Mouse (Mus musculus) lung, postnatal 4 days (tissue): ENCODE data around the gene Mpi.

Experiments used
- DNase-seq, 2 experiments: peaks; one replicate each; pipeline ENCODE4 v3.0.0; 2021

The Mpi gene

GRCm38 (mm10) chr9:57560861-57561710 is 8.5 kb upstream of the Mpi start, which contains the start of gene Scamp2:
Gene Scamp2, plus strand, starts transcription at chr9:57560943.
- peak; percentile 95 for DNase-seq

- DNase-seq = no peak
Observed at GRCm38 (mm10) chr9:57560263-57560662, 7.7 kb upstream of the Mpi start.

GRCm38 (mm10) chr9:57559568-57559967 is 7.0 kb upstream of the Mpi start:
- DNase-seq = no peak

DNA sequence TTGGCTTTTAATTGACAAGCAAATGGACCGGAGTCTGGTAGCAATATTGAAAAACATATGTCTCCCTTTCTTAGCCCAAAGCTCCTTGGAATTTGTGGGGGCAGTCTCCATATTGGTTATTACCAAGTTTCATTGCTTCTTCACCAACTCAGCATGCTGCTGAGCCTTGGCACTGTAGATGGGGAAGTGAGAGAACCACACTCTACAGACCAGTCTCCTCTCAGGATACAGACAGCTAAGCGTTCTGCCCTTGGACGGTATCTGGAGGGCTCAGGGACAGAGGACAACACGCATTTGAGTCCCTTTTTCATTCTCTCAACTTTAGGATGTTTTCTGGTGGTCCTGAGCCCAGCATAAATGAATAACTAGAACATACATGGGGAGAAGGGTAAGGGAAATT is 6.1 kb upstream of the Mpi start:
- no peak for DNase-seq

DNA sequence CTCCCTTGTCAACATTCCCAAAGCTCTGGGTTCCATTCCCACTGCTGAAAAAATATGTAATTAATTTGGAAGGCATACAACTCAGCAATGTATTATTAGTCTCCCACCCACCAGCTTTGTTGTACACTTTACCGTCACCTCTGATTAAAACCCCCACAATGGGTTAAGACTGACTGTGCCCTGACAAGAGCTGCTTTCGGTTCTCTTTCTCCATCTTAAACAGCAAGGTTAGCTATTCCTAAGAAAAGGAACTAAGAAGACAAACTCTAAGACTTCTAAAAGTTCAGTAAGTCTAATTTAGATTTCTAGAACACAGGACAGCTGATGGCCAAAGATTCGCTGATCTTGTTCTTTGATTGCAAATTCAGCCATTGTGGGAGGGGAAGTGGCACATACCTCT is 4.7 kb upstream of the Mpi start:
- no peak for DNase-seq

GRCm38 (mm10) chr9:57554753-57555152 is 2.2 kb upstream of the Mpi start:
- DNase-seq = no peak

GRCm38 (mm10) chr9:57553119-57553518 is 556 bp upstream of the Mpi start:
- no peak for DNase-seq

GRCm38 (mm10) chr9:57550126-57550862 is 2.3 kb downstream of the Mpi start:
- peak in 1 of 2 experiments; percentile 33 for DNase-seq

DNA sequence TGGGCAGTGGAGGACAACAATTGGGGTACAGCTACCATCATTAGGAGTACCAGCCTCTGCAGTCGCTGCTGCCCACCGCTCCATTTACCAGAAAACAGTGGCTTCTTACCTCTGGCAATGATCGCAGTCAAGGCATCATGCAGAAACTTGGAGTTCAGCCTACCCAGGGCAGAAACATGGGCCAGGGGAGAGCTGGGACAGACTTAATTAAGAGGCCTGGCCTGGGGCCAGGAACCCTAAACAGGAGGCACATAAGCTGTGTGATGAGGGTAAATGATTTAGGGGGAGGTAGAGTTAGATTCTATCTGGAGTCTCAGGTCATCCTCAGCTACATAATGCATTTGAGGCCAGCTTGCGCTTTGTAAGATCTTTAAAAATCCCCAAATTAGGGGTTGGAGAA is 3.4 kb downstream of the Mpi start:
- DNase-seq = no peak

- DNase-seq = no peak
Observed at GRCm38 (mm10) chr9:57547869-57548268, 4.7 kb downstream of the Mpi start.

DNA sequence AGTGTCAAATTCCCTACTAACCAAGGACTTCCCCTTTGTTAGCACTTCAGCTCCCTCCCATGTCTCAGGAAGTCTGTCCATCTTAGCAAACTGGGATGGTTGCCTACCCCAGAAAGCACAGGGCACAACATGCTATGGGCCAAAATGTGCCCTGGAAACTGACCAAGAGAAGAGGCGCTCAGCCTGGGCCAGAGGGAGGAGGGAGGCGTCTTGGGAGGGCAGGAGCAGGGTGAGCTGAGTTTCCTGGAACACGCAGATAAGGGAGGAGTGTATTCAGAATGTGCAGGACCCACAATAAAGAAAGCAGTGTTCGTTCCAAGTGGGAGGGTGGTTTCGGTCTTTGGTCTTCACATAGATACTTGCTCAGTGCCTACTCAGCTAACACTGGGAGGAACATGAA is 5.3 kb downstream of the Mpi start:
- no peak for DNase-seq

DNA sequence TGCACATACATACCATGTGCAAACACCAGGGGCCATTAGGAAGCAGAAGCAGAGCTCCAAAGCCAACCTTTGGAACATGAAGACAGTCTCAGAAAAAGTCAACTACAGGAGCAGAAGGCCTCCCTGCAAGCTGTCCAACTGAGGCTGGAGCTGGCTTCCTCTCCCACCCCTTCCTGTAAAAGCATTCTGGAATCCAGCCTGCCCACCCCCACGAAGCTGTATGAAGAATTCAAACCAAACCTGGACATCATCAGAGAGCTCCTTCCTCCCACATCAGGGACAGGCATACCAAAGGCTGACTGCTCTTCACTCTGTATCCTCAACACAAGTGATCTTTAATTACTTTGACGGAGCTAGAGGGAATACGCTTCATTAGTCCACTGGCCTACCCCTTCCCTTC is 8.6 kb downstream of the Mpi start:
- DNase-seq = no peak

- DNase-seq = peak in 1 of 2 experiments; percentile 70
Observed at GRCm38 (mm10) chr9:57541312-57541711, 11.3 kb downstream of the Mpi start.

- no peak for DNase-seq
Observed at GRCm38 (mm10) chr9:57539550-57539949, 13.0 kb downstream of the Mpi start.

DNA sequence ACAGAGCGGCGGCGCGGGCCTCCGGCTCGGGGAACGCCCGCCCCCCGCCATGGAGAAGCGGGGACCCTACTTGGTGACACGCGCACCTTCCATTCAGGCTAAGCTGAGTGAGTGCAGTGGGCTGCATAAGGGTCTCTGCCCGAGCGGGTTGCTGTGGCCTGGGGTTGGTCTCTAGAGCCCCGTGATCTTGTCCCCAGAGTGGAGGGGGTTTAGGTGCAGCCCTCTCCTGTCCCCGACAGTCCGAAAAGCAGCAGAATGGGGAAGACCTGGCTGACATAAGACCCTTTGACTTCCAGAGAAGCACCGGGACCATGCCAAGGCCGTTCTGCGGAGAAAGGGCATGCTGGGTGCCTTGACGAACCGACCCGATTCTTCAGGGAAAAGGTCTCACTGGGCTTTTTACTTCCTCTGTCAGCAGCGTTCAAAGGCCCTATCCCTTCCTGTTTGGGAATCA is 14.8 kb downstream of the Mpi start:
- DNase-seq = no peak

GRCm38 (mm10) chr9:57537044-57537727 is 15.4 kb downstream of the Mpi start, which contains the start of gene Fam219b:
Gene Fam219b, plus strand, starts transcription at chr9:57537528.
- DNase-seq = peak; percentile 94 to 95

DNA sequence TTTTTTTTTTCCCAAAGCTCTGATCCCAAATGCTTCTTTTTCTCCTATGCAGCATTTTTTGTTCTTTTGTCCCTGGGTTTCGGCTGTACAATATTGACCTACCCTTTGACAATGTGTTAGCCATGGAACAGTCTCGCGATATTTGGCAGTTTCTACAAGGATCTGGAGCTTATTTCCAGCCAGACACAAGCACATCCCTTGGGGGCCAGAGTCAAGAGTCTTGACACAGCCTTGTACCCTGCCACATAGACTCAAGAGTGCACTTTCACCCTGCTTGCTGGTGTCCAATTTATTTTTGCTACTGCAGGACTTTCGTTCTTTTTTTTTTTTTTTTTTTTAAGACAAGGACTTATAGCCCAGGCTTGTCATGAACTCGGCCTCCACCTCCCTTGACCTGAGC is 16.2 kb downstream of the Mpi start:
- DNase-seq = no peak

GRCm38 (mm10) chr9:57531946-57532345 is 20.6 kb downstream of the Mpi start:
- no peak for DNase-seq

DNA sequence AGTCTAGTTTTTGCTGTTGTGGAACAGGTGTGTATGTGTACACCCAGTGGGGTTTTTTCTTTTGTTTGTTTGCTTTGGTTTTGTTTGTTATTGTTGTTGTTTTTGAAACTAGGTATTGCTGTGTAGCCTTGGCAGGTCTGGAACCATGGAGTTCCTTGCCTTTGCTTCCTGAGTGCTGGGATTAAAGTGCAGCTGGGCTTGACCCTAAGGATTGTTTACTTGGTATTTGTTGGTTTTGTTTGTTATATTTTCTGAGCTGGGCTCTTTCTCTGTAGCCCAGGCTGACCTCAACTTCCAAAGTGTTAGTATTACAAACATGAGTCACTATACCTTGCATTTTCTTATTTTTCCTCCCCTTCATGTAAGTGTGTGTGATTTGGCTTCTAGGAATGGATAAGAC is 26.1 kb downstream of the Mpi start:
- DNase-seq = no peak

DNA sequence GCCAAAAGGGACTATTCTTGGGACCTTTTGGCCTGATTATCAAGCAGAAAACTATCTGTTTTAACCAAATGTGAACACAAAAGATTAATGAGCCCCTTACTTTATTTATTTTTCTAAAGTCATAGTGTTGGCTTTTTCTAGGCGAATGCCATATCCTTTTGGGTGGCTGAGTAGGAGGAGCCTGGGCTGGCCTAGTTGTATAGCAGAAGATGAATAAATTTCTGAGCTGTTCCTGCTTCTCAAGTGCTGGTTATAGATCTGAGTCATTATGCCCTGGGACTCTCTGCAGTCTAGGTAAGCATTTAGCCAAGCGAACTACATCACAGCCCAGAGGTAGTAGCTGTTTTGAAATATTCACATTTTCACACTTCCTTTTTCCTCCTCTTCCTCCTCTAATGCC is 27.0 kb downstream of the Mpi start:
- DNase-seq = no peak

GRCm38 (mm10) chr9:57524439-57524838 is 28.1 kb downstream of the Mpi start:
- no peak for DNase-seq

- no peak for DNase-seq
Observed at GRCm38 (mm10) chr9:57523754-57524153, 28.8 kb downstream of the Mpi start.

DNA sequence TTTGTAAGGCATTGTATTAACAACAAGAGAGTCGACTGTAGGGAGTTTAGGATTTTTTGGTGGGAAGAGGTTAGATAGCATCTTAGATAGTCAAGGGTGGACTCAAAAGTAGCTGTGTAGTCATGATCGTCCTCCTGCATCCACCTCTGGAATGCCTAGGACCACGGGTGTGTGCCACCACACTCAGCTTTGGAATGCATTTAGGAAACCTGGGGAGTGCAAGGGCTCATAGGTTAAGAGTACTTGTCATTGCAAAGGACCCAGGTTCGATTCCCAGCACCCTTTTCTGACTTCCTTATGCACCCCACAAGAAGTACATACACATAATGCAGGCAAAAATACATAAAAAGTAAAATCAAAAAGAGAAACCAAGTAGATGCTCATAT is 29.7 kb downstream of the Mpi start:
- no peak for DNase-seq
